Mouse (Mus musculus): ENCODE data around the gene Lrrc4c. TPM values are rescaled to one million over a fixed set of nuclear protein-coding genes. Genes with fewer than 3 reads are reported as not detected.

The Lrrc4c gene
- polyA plus RNA-seq, 1 experiment from 2014 or later: 7.6 TPM

DNA sequence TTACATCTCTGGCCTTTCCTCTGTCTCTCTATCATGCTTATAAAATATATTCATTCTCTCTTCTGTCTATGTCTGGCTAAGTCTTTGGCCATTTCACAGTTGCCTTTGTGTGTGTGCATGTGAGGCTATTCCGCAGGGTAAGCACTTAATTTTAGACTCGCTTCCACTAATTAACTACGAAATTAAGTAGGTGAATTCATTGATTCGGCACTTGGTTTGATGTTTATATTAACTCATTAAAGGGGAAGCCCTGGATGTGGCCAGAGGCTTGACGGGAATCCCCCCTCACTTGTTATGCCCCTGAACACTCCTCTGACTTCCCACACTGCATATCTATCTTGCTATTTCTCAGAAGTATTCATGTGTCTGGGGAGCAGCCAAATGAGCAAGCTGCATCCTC, 1169.6 kb downstream of the Lrrc4c start:
- Histone ChIP-seq H3K4me1 (ENCODE audit: control insufficient read depth, insufficient read depth, low read length) (no peaks in the 10 kb centered on the region), H3K27ac (ENCODE audit: low read length) (no peak overlapping the region), H3K36me3 (ENCODE audit: control insufficient read depth, insufficient read depth, low read length) (no peaks in the 10 kb centered on the region), H3K27me3 (ENCODE audit: control insufficient read depth, insufficient read depth, low read length) (no peaks in the 10 kb centered on the region), H3K9me3 (ENCODE audit: control insufficient read depth, low read depth, low read length) (no peaks in the 10 kb centered on the region), H3K9ac (replicated peaks; ENCODE audit: low read depth, low read length) (no peak overlapping the region), H3K4me2 (replicated peaks; ENCODE audit: low read depth, low read length) (no peak overlapping the region), H3K4me3 (ENCODE audit: low read depth, low read length) (no peak overlapping the region)
- no peak for ATAC-seq (ENCODE audit: insufficient number of reproducible peaks, insufficient read depth, low FRiP score, low read depth)
- 73% methylated on average over 5 of the region's 5 CpGs for WGBS

DNA sequence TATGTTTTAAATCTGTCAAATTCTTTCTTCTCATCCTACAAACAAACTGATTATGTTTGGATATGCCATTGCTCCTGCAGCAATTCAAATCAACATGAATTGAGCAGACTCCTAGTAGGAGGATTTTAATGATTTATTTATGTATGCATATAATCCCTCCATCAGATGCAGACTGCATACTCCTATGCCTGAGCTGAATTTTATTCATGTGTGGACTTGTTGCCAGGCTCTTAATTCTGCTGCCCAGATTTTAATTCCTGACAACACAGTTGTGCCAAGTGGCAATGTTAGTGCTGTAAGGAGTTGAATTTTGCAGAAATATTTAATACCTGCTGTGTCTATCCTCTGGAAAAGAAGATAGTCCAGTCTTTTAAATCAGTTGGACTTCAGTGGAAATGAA, 1179.1 kb downstream of the Lrrc4c start:
- H3K36me3 ChIP-seq (ENCODE audit: control insufficient read depth, insufficient read depth, low read length): no peaks in the 10 kb centered on the region
- no peak overlapping the region for H3K9ac ChIP-seq (replicated peaks; ENCODE audit: low read depth, low read length)
- H3K4me3 ChIP-seq (ENCODE audit: low read depth, low read length): no peak overlapping the region
- H3K27me3 ChIP-seq (ENCODE audit: control insufficient read depth, insufficient read depth, low read length): no peaks in the 10 kb centered on the region
- no peaks in the 10 kb centered on the region for H3K9me3 ChIP-seq (ENCODE audit: control insufficient read depth, low read depth, low read length)
- H3K4me1 ChIP-seq (ENCODE audit: control insufficient read depth, insufficient read depth, low read length): no peaks in the 10 kb centered on the region
- no peak overlapping the region for H3K27ac ChIP-seq (ENCODE audit: low read length)
- ATAC-seq (ENCODE audit: insufficient number of reproducible peaks, insufficient read depth, low FRiP score, low read depth): no peak
- H3K4me2 ChIP-seq (replicated peaks; ENCODE audit: low read depth, low read length): no peak overlapping the region

GRCm38 (mm10) chr2:97502501-97502900, 1184.5 kb downstream of the Lrrc4c start:
- no peak overlapping the region for H3K4me2 ChIP-seq (replicated peaks; ENCODE audit: low read depth, low read length)
- 89% methylated on average over 1 of the region's 1 CpGs for WGBS
- ATAC-seq (ENCODE audit: insufficient number of reproducible peaks, insufficient read depth, low FRiP score, low read depth): no peak
- H3K4me3 ChIP-seq (ENCODE audit: low read depth, low read length): no peak overlapping the region
- H3K27ac ChIP-seq (ENCODE audit: low read length): no peak overlapping the region
- no peaks in the 10 kb centered on the region for H3K27me3 ChIP-seq (ENCODE audit: control insufficient read depth, insufficient read depth, low read length)
- no peak overlapping the region for H3K9ac ChIP-seq (replicated peaks; ENCODE audit: low read depth, low read length)
- no peaks in the 10 kb centered on the region for H3K36me3 ChIP-seq (ENCODE audit: control insufficient read depth, insufficient read depth, low read length)
- H3K9me3 ChIP-seq (ENCODE audit: control insufficient read depth, low read depth, low read length): no peaks in the 10 kb centered on the region
- H3K4me1 ChIP-seq (ENCODE audit: control insufficient read depth, insufficient read depth, low read length): no peaks in the 10 kb centered on the region

- no peaks in the 10 kb centered on the region for H3K4me1 ChIP-seq (ENCODE audit: control insufficient read depth, insufficient read depth, low read length)
- WGBS: 71% methylated on average over 5 of the region's 5 CpGs
- H3K9ac ChIP-seq (replicated peaks; ENCODE audit: low read depth, low read length): no peak overlapping the region
- ATAC-seq (ENCODE audit: insufficient number of reproducible peaks, insufficient read depth, low FRiP score, low read depth): no peak
- H3K9me3 ChIP-seq (ENCODE audit: control insufficient read depth, low read depth, low read length): no peaks in the 10 kb centered on the region
- H3K4me3 ChIP-seq (ENCODE audit: low read depth, low read length): no peak overlapping the region
- H3K36me3 ChIP-seq (ENCODE audit: control insufficient read depth, insufficient read depth, low read length): no peaks in the 10 kb centered on the region
- H3K27me3 ChIP-seq (ENCODE audit: control insufficient read depth, insufficient read depth, low read length): no peaks in the 10 kb centered on the region
- no peak overlapping the region for H3K27ac ChIP-seq (ENCODE audit: low read length)
- no peak overlapping the region for H3K4me2 ChIP-seq (replicated peaks; ENCODE audit: low read depth, low read length)
These were observed 1186.9 kb downstream of the Lrrc4c start for GRCm38 (mm10) chr2:97504902-97505301.

DNA sequence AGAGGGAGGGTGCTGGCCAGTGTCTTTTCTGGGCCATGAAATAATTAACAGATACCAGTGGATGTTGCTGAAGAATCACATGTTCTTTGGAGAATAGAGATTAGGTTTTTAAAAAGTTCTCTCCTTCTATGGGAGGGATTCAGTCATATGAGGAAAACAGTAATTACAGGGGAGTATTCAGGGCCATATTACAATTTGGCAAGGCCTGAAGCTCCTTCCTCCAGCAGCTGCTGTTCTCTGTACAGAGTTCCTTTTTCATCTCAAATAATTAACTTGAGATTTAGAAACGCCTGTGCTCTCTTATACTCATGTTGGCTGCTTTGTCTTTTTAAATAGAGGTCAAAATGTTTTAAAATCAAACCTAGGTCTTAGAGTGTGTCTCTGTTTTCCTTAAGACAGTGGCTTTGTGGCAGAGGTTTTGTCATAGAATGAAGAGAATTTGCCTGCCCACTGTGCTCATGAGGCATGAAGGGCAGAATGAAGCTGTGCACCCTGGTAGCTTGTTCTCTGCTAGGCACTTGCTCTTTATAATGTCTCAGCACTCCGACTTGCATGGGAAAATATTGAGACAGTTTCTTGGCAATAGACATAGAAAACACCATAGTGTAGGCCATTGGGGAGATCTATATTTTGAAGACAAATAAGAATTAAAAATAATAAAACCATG, 1206.4 kb downstream of the Lrrc4c start:
- Histone ChIP-seq H3K9ac (replicated peaks; ENCODE audit: low read depth, low read length) (no peak overlapping the region), H3K36me3 (ENCODE audit: control insufficient read depth, insufficient read depth, low read length) (no peaks in the 10 kb centered on the region), H3K4me1 (ENCODE audit: control insufficient read depth, insufficient read depth, low read length) (no peaks in the 10 kb centered on the region), H3K4me3 (ENCODE audit: low read depth, low read length) (no peak overlapping the region), H3K4me2 (replicated peaks; ENCODE audit: low read depth, low read length) (no peak overlapping the region), H3K9me3 (ENCODE audit: control insufficient read depth, low read depth, low read length) (no peaks in the 10 kb centered on the region), H3K27me3 (ENCODE audit: control insufficient read depth, insufficient read depth, low read length) (no peaks in the 10 kb centered on the region), H3K27ac (ENCODE audit: low read length) (no peak overlapping the region)
- WGBS: 72% methylated on average over 2 of the region's 2 CpGs
- no peak for ATAC-seq (ENCODE audit: insufficient number of reproducible peaks, insufficient read depth, low FRiP score, low read depth)

GRCm38 (mm10) chr2:97525107-97525506, 1207.1 kb downstream of the Lrrc4c start:
- 86% methylated on average over 2 of the region's 2 CpGs for WGBS
- no peak for ATAC-seq (ENCODE audit: insufficient number of reproducible peaks, insufficient read depth, low FRiP score, low read depth)
- H3K4me1 ChIP-seq (ENCODE audit: control insufficient read depth, insufficient read depth, low read length): no peaks in the 10 kb centered on the region

DNA sequence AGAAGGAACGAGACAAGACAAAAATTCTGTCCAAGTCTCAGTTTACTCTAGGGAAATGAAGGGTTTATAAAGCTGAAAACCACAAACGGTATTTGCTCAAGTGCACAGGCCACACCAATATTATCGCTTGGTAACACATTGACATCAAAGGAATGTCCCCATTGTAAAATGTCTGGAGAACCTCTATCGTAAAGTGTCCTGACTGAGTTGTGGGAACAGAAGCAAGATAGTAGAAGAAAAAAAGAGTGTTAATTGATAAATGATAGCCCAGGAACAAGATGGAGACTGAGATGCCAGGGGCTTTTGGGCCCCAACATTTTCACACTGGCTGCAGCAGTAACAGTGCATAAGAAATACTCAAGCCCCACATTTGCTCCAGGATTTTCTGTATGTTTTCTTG, 1212.7 kb downstream of the Lrrc4c start:
- H3K9me3 ChIP-seq (ENCODE audit: control insufficient read depth, low read depth, low read length): no peaks in the 10 kb centered on the region
- H3K9ac ChIP-seq (replicated peaks; ENCODE audit: low read depth, low read length): no peak overlapping the region
- no peaks in the 10 kb centered on the region for H3K36me3 ChIP-seq (ENCODE audit: control insufficient read depth, insufficient read depth, low read length)
- WGBS: 60% methylated on average over 4 of the region's 4 CpGs
- no peaks in the 10 kb centered on the region for H3K4me1 ChIP-seq (ENCODE audit: control insufficient read depth, insufficient read depth, low read length)
- ATAC-seq (ENCODE audit: insufficient number of reproducible peaks, insufficient read depth, low FRiP score, low read depth): no peak
- H3K4me2 ChIP-seq (replicated peaks; ENCODE audit: low read depth, low read length): no peak overlapping the region
- H3K27me3 ChIP-seq (ENCODE audit: control insufficient read depth, insufficient read depth, low read length): no peaks in the 10 kb centered on the region
- H3K4me3 ChIP-seq (ENCODE audit: low read depth, low read length): no peak overlapping the region
- no peak overlapping the region for H3K27ac ChIP-seq (ENCODE audit: low read length)

More at GRCm38 (mm10) chr2:97525107-97525506, 1207.1 kb downstream of the Lrrc4c start:
- Histone ChIP-seq H3K36me3 (ENCODE audit: control insufficient read depth, insufficient read depth, low read length) (no peaks in the 10 kb centered on the region), H3K9ac (replicated peaks; ENCODE audit: low read depth, low read length) (no peak overlapping the region), H3K9me3 (ENCODE audit: control insufficient read depth, low read depth, low read length) (no peaks in the 10 kb centered on the region), H3K27ac (ENCODE audit: low read length) (no peak overlapping the region), H3K27me3 (ENCODE audit: control insufficient read depth, insufficient read depth, low read length) (no peaks in the 10 kb centered on the region), H3K4me3 (ENCODE audit: low read depth, low read length) (no peak overlapping the region), H3K4me2 (replicated peaks; ENCODE audit: low read depth, low read length) (no peak overlapping the region)

DNA sequence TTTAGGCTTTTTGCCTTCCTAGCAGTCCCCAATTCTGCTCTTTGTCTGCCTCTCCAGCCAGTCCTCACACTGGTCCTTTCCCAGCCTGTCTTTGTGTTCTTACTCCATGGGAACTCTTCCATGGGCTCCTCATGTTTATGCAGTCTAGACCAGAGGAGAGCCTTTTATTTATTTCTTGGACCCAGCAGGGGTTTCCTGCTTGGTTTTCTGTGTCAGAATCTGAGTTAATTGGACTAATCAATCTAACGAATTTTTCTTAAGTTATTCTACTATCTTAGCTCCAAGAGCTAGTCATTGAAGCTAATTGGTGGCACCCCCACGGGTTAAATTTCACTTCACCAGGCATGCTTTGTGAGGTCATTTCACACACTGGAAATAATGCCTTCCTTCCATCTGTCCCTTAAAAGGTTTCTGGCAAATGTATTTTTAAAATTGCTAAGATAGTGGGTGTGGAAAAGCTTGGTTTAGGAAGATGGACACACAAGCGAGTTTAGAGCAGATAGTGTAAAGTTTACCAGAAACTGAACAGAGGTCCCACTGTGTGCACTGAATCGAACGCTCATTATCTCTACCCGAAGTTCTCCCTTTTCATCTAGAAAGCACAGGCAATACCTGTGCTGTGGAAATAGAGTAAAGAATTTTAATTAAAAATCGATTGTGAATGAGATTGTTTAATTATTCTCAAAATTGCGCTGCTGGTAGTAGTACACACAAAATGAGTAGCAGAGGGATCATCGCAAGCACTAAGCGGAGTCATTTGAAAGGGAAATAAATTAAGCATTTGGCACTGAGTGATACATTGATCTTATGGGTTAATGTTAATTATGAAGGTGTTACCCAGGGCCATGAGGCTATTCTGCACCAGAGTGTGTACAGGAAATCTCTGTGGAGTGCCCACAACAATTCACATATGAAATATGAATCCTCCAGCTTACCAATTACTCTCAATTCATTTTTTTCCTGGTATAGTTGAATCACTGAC, 1226.0 kb downstream of the Lrrc4c start:
- no peaks in the 10 kb centered on the region for H3K27me3 ChIP-seq (ENCODE audit: control insufficient read depth, insufficient read depth, low read length)
- H3K4me1 ChIP-seq (ENCODE audit: control insufficient read depth, insufficient read depth, low read length): no peaks in the 10 kb centered on the region
- H3K4me3 ChIP-seq (ENCODE audit: low read depth, low read length): no peak overlapping the region
- no peak for ATAC-seq (ENCODE audit: insufficient number of reproducible peaks, insufficient read depth, low FRiP score, low read depth)
- 74% methylated on average over 10 of the region's 10 CpGs for WGBS
- H3K9ac ChIP-seq (replicated peaks; ENCODE audit: low read depth, low read length): no peak overlapping the region
- no peaks in the 10 kb centered on the region for H3K9me3 ChIP-seq (ENCODE audit: control insufficient read depth, low read depth, low read length)
- H3K27ac ChIP-seq (ENCODE audit: low read length): no peak overlapping the region
- no peaks in the 10 kb centered on the region for H3K36me3 ChIP-seq (ENCODE audit: control insufficient read depth, insufficient read depth, low read length)
- no peak overlapping the region for H3K4me2 ChIP-seq (replicated peaks; ENCODE audit: low read depth, low read length)

All from stomach, embryonic 14.5 days (tissue).